Mouse (Mus musculus) E14TG2a.4 (cell line): ENCODE results near the gene Slc25a21.

Source experiments
- CTCF ChIP-seq: conservative IDR thresholded peaks from 2 replicates; pipeline ENCODE4 v1.5.1; 2014; ENCODE audit warnings: low read length
- NANOG ChIP-seq: IDR thresholded peaks from 2 replicates; pipeline ENCODE4 v1.6.1; 2014; ENCODE audit warnings: borderline replicate concordance, low read length, mixed read lengths
- POU5F1 ChIP-seq: IDR thresholded peaks from 2 replicates; pipeline ENCODE4 v1.6.1; 2014; ENCODE audit warnings: low read length, borderline replicate concordance

DNA sequence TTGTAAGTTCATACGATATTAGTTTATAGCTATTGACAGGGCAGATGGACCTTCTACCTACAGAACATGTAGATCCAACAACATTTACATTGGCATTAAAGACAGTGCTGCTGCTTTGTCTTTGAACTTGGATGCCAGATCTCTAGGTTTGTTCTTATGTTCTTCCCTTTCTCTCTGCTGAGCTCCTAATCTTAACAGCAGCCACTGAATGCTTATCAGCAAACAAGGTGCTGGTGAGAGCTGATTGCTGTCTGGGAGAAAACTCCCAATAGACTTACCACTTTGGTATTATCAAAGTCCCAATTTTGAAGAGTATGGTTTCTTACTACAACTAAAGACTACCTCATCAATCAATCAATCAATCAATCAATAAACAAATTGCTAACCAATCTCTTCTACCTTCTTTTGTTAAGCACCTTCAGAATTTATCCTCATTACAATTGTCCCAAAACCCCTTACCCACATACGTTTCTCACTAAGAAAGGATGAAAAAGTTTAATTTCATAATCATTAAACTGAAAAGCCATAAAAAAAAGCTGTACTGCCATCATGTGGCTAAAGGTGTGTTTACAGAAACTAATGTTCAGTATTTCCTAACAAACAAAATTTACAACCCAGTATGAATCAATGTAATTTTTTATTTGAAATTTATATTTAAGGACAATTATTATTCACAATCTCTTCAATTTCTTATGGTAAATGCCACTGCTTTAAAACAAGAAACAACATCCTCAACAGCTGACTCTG, 12.7 kb downstream of the Slc25a21 start:
- TF ChIP-seq CTCF (no peak), NANOG (no peak), POU5F1 (no peak)
